Mouse (Mus musculus): ENCODE measurements at regions not wholly inside any gene's neighbourhood (a gene's known extent, or its start where the extent isn't known, plus 50 kb on each side); places are given as distances from the start of the nearest gene placed in this dataset.

DNA sequence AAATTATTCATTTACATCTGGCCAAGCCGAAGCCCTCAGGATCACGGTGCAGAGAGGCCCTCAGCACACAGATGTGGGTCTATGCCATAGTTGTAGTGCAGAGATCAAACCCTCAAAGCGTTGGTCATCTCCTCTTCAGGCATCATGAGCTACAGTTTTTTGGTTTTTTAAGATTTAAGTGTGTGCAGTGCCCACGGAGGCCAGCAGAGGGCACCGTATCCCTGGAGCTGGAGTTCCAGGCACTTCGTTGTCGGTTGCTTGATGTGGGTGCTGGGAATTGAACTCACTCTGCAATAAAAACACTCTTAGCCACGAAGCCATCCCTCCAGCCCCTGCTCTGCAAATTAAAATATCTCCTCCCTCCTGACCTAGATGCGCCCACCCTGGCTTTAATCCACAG lies 58.3 kb upstream of the Tmem132d start:
- Histone ChIP-seq H3K36me3 (ENCODE audit: control insufficient read depth, insufficient read depth, low read length) (no peaks in the 10 kb centered on the region), H3K27me3 (ENCODE audit: control insufficient read depth, insufficient read depth, low read length) (no peaks in the 10 kb centered on the region), H3K9me3 (ENCODE audit: control insufficient read depth, low read length) (no peaks in the 10 kb centered on the region), H3K4me3 (ENCODE audit: low read depth, low read length) (no peak overlapping the region), H3K9ac (ENCODE audit: low read length) (no peak overlapping the region), H3K4me2 (replicated peaks; ENCODE audit: low read depth) (no peak overlapping the region), H3K4me1 (replicated peaks; ENCODE audit: control insufficient read depth, insufficient read depth) (no peaks in the 10 kb centered on the region), H3K27ac (replicated peaks) (no peak overlapping the region)
- 32% methylated on average over 9 of the region's 9 CpGs for WGBS
- no peak for ATAC-seq (ENCODE audit: low FRiP score, low TSS enrichment)
- TF ChIP-seq CTCF (IDR thresholded peaks at IDR 0.05; ENCODE audit: low read depth) (peak; percentile 65), EP300 (optimal IDR thresholded peaks at IDR 0.05) (no peak)
- no peak for DNase-seq (ENCODE audit: low spot score)

DNA sequence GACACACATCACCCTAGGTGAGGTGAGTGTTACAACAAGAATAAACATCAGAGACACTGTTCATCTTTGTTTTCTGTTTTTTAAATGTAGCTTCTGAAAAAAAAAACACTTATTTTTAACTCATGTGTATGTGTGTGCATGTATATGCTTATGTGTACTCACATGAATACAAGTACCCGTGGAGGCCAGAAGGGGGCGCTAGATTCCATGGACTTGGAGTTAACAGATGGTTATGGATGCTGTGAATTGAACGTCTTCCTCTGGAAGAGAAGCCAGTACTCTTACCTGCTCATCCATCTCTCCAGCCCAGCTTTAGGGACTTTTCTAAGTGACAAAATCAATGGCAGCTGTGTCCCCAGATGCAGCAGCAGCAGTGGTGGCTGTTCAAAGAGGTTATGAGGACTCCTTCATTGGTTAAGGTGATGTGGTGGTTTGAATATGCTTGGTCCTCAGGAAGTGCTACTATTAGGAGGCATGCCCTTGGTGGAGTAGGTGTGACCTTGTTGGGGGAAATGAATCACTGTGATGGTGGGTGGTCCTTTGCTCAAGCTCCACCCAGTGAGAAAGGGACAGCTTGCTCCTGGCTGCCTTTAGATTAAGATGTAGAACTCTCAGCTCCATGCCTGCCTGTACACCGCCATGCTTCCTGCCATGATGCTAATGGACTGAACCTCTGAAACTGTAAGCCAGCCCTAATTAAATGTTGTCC lies 56.1 kb upstream of the Tmem132d start:
- H3K36me3 ChIP-seq (ENCODE audit: control insufficient read depth, insufficient read depth, low read length): no peaks in the 10 kb centered on the region
- no peak overlapping the region for H3K9ac ChIP-seq (ENCODE audit: low read length)
- WGBS: 84% methylated on average over 4 of the region's 4 CpGs
- no peak overlapping the region for H3K27ac ChIP-seq (replicated peaks)
- DNase-seq (ENCODE audit: low spot score) (no peak), ATAC-seq (ENCODE audit: low FRiP score, low TSS enrichment) (no peak)
- no peak overlapping the region for H3K4me3 ChIP-seq (ENCODE audit: low read depth, low read length)
- no peaks in the 10 kb centered on the region for H3K27me3 ChIP-seq (ENCODE audit: control insufficient read depth, insufficient read depth, low read length)
- H3K9me3 ChIP-seq (ENCODE audit: control insufficient read depth, low read length): no peaks in the 10 kb centered on the region
- H3K4me1 ChIP-seq (replicated peaks; ENCODE audit: control insufficient read depth, insufficient read depth): no peaks in the 10 kb centered on the region
- H3K4me2 ChIP-seq (replicated peaks; ENCODE audit: low read depth): no peak overlapping the region
- no peak for TF ChIP-seq EP300 (optimal IDR thresholded peaks at IDR 0.05)
- TF ChIP-seq CTCF (IDR thresholded peaks at IDR 0.05; ENCODE audit: low read depth): no peak

DNA sequence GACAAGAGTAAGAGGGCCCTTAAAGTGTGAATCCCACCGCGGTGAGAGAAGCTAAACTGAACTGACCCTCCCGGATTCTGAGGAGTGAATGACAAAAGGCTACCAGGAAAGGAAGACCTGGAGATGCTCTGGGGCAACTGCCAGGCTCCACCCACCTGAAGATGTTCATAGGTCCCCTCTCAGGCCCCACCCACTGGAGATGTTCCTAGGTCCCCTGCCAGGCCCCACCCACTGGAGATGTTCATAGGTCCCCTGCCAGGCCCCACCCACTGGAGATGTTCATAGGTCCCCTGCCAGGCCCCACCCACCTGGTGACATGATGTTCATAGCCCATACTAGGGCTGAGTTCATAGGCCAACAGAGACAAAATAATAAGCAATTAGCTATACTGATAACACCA lies 54.5 kb upstream of the Tmem132d start:
- TF ChIP-seq EP300 (optimal IDR thresholded peaks at IDR 0.05): no peak
- TF ChIP-seq CTCF (IDR thresholded peaks at IDR 0.05; ENCODE audit: low read depth): no peak
- no peaks in the 10 kb centered on the region for H3K9me3 ChIP-seq (ENCODE audit: control insufficient read depth, low read length)
- H3K4me1 ChIP-seq (replicated peaks; ENCODE audit: control insufficient read depth, insufficient read depth): no peaks in the 10 kb centered on the region
- whole genome bisulfite sequencing: 76% methylated on average over 3 of the region's 3 CpGs
- DNase-seq (ENCODE audit: low spot score): no peak
- no peak overlapping the region for H3K4me3 ChIP-seq (ENCODE audit: low read depth, low read length)
- no peak overlapping the region for H3K27ac ChIP-seq (replicated peaks)
- no peak overlapping the region for H3K9ac ChIP-seq (ENCODE audit: low read length)
- H3K36me3 ChIP-seq (ENCODE audit: control insufficient read depth, insufficient read depth, low read length): no peaks in the 10 kb centered on the region
- no peaks in the 10 kb centered on the region for H3K27me3 ChIP-seq (ENCODE audit: control insufficient read depth, insufficient read depth, low read length)
- ATAC-seq (ENCODE audit: low FRiP score, low TSS enrichment): no peak
- no peak overlapping the region for H3K4me2 ChIP-seq (replicated peaks; ENCODE audit: low read depth)

DNA sequence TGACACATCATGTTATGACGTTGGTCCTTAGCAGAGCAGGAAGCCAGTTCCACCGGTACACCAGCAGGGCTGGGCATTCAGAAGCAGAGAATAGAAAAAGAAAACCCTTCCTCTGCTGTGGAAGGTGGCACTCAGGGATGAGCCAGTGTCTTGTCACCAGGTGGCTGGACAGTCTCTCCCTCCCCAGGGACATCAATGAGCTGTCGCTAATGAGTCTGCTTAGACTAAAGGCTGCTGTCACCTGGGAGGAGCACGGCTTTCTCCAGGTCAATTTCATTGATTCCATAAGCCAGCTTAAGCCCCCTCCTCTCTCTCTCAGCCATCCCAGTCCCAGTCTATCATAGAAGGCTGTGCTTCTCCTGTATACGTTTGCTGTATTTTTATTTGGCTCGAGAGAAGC lies 51.2 kb upstream of the Tmem132d start:
- no peak overlapping the region for H3K27ac ChIP-seq (replicated peaks)
- WGBS: 49% methylated on average over 6 of the region's 6 CpGs
- H3K9me3 ChIP-seq (ENCODE audit: control insufficient read depth, low read length): no peaks in the 10 kb centered on the region
- no peak overlapping the region for H3K4me3 ChIP-seq (ENCODE audit: low read depth, low read length)
- ATAC-seq (ENCODE audit: low FRiP score, low TSS enrichment) (no peak), DNase-seq (ENCODE audit: low spot score) (no peak)
- H3K36me3 ChIP-seq (ENCODE audit: control insufficient read depth, insufficient read depth, low read length): no peaks in the 10 kb centered on the region
- no peak overlapping the region for H3K9ac ChIP-seq (ENCODE audit: low read length)
- H3K4me1 ChIP-seq (replicated peaks; ENCODE audit: control insufficient read depth, insufficient read depth): no peaks in the 10 kb centered on the region
- H3K4me2 ChIP-seq (replicated peaks; ENCODE audit: low read depth): no peak overlapping the region
- TF ChIP-seq CTCF (IDR thresholded peaks at IDR 0.05; ENCODE audit: low read depth) (no peak), EP300 (optimal IDR thresholded peaks at IDR 0.05) (no peak)
- no peaks in the 10 kb centered on the region for H3K27me3 ChIP-seq (ENCODE audit: control insufficient read depth, insufficient read depth, low read length)

DNA sequence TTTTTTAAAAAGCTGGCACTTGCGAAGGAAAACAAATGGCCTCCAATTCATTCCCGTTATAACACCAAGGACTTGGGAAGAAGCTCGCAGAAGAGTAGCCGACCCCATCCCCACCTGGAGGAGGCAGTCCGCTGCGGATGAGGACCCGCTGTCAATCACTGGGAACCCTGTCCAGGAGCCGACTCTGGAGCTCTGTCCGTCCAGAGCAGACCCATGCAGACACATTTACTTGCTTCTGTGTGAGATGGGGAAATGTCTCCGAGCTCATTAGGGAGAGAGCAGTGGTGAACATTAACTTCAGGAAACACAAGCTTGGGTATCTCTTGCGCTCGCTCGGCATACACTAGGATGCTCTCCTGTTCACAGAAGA lies 50.5 kb upstream of the Tmem132d start:
- Histone ChIP-seq H3K9ac (ENCODE audit: low read length) (no peak overlapping the region), H3K27me3 (ENCODE audit: control insufficient read depth, insufficient read depth, low read length) (no peaks in the 10 kb centered on the region), H3K4me2 (replicated peaks; ENCODE audit: low read depth) (no peak overlapping the region), H3K4me1 (replicated peaks; ENCODE audit: control insufficient read depth, insufficient read depth) (no peaks in the 10 kb centered on the region), H3K27ac (replicated peaks) (no peak overlapping the region), H3K9me3 (ENCODE audit: control insufficient read depth, low read length) (no peaks in the 10 kb centered on the region), H3K36me3 (ENCODE audit: control insufficient read depth, insufficient read depth, low read length) (no peaks in the 10 kb centered on the region), H3K4me3 (ENCODE audit: low read depth, low read length) (no peak overlapping the region)
- WGBS: 10% methylated on average over 13 of the region's 13 CpGs
- DNase-seq (ENCODE audit: low spot score) (no peak), ATAC-seq (ENCODE audit: low FRiP score, low TSS enrichment) (no peak)
- TF ChIP-seq CTCF (IDR thresholded peaks at IDR 0.05; ENCODE audit: low read depth) (no peak), EP300 (optimal IDR thresholded peaks at IDR 0.05) (no peak)

DNA sequence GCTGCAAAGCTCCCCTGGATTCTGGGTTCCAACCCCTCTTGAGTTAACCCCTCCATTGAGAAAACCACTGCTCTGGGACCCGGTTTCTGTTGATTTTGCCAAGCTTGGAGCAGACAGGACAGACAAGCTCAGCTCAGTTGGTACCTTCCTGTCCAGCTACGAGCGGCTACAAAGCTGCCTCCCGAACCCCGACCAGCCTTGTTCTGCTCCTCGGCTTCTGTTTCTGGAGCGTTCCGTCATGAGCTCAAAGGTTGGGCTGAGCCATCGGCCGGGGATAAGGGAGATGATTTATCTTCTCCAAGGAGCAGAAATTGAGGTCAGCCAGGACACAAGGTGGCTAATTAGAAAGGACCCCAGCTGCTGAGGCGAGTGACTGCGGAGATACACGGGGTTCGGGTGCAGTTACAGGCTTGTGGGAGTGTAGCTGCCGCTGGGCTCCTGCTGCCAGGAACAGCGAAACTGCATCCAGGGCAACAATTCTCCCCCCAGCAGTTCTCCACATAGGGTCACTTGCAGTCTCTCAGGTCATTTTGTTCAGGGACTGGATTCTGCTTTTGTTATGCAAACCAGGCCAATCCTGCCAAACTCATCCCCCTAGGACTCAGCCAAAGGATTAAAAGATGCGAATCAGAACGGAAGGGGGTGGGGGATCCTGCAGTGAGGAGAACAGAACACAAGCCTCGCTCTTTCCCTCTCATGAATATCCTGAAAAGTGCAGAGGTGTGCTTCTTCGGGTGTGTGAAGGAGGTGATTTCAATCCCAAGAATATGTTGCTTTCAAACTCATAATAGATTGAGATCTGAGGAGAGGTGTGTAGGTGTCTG lies 50.0 kb upstream of the Tmem132d start:
- no peak overlapping the region for H3K9ac ChIP-seq (ENCODE audit: low read length)
- H3K4me1 ChIP-seq (replicated peaks; ENCODE audit: control insufficient read depth, insufficient read depth): no peaks in the 10 kb centered on the region
- DNase-seq (ENCODE audit: low spot score) (no peak), ATAC-seq (ENCODE audit: low FRiP score, low TSS enrichment) (no peak)
- no peaks in the 10 kb centered on the region for H3K9me3 ChIP-seq (ENCODE audit: control insufficient read depth, low read length)
- H3K36me3 ChIP-seq (ENCODE audit: control insufficient read depth, insufficient read depth, low read length): no peaks in the 10 kb centered on the region
- no peak overlapping the region for H3K27ac ChIP-seq (replicated peaks)
- TF ChIP-seq CTCF (IDR thresholded peaks at IDR 0.05; ENCODE audit: low read depth) (no peak), EP300 (optimal IDR thresholded peaks at IDR 0.05) (no peak)
- WGBS: 4% methylated on average over 20 of the region's 20 CpGs
- no peak overlapping the region for H3K4me3 ChIP-seq (ENCODE audit: low read depth, low read length)
- no peaks in the 10 kb centered on the region for H3K27me3 ChIP-seq (ENCODE audit: control insufficient read depth, insufficient read depth, low read length)
- H3K4me2 ChIP-seq (replicated peaks; ENCODE audit: low read depth): 0 out of 2 replicates have a peak overlapping the region, but pooled peaks have one; percentile 8

Data from stomach, postnatal 0 days (tissue).